Mouse (Mus musculus): ENCODE data around the gene Faah.

Gene Faah

GRCm38 (mm10) chr4:115941242-115941820 lies 76.4 kb downstream of the Faah start:
- DNase-seq, result no peak

- DNase-seq, result no peak
Measured at GRCm38 (mm10) chr4:115940681-115941080, 77.0 kb downstream of the Faah start.

DNA sequence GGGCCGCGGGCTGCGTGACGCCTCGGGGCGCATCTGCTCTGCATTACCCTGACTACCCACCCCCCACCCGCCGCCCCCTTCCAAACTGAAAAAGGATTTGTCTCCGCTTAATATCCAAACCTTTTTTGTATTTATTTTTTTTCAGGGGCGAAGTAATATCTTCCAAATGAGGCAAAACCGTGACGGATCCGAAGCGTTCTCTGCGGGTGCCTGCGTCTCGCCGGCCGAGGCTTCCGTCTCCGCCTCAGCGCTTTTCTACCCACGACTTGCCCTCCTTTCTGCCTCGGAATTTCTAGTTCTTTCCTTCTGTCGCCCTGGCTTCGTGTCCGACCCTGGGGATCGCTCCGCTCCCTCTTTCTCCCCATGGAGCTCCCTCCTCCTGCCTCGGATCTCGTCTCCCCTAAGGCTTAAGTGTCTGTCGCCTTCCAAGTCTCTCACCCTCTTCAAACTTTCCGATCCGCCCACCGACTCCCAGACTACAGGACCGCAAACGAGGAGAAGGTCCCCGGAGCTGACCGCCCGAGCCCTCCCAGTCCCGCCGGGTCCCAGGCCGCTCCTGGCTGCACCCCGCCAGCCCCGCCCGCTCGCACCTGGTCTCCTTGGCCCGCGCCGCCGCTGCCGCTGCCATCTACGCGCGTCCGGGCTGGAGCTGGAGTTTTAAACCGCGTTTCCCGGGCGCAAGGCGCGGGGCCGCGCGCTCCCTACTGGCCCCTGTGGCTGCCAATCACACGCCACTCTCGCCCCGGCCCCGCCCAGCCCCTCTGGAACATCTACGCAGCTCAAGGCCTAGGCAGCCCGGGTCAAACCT lies 78.2 kb downstream of the Faah start, which contains the start of gene Dmbx1:
Dmbx1 (minus strand) TSS at position 632 of the 808 bp plus-strand sequence.
- peak; percentile 23 for DNase-seq

DNA sequence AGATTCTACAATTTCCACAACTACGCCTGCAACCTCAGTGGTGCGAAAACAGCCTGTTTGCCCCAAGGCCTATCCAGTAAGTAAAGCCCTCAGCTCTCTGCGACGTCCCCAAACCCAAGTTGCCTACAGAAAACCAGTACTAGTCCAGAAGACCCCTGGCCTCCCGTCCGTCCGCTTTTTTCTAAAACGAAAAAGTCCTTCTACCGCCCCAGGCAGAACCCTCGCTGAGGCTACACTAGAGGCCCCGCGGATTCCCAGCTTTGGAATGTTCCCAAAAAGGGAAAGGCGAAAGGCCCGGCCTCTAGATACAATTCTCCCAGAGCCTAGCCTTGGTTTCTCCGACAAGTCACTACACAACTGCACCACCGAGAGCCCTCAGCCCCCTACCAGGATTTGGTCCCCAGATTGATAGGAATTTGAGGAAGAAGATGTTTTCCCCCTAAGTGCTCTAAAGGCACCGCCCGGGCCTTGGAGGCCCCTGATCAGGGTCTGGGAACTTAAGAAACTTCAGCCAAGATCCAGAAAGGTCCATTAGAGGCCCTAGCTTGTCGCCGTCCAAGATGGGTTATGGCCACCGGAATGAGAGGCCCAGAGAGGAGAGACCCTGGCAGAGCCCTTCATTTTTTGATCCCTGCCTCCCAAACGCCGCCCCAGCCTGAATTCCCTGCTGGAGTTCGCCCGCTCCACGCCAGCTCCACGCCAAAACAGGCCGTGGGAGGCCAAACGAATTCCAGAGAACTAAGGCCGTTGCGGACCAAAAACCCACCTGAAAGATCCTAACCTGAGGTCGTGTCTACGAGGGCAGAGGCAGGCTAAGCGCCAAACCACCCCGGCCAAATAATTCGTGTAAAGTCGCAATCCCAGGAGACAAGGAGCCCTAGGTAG lies 79.2 kb downstream of the Faah start:
- DNase-seq, result peak; percentile 25

- DNase-seq, result no peak
Measured at GRCm38 (mm10) chr4:115937061-115937976, 80.4 kb downstream of the Faah start.

- no peak for DNase-seq
Measured at GRCm38 (mm10) chr4:115936646-115937045, 81.1 kb downstream of the Faah start.

- DNase-seq, result no peak
Measured at GRCm38 (mm10) chr4:115935835-115936581, 81.7 kb downstream of the Faah start.

DNA sequence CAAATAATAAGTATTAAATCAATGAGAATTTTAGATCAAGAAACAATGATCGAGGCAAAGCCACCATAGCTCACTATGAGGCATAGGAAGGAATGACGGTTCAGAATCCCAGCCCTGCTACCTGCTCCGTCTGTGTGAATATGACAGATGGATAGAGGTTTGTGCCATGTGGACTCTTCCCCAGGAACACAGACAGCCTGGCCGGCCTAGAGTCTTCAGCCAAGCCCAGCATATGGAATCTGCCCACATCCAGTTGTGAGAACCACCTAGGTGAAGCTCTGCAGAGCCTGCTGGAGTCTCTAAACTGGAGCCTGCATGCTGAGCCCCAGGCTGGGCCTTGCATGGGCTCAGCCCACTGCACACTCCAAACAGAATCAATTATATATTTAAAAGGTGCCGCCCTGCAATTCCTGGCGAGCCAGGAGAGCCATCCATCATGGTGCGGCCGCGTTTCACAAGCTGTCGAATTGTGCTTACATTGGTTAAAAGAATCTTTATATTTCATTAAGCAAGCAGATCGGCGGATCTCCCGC lies 86.1 kb downstream of the Faah start:
- no peak for DNase-seq

DNA sequence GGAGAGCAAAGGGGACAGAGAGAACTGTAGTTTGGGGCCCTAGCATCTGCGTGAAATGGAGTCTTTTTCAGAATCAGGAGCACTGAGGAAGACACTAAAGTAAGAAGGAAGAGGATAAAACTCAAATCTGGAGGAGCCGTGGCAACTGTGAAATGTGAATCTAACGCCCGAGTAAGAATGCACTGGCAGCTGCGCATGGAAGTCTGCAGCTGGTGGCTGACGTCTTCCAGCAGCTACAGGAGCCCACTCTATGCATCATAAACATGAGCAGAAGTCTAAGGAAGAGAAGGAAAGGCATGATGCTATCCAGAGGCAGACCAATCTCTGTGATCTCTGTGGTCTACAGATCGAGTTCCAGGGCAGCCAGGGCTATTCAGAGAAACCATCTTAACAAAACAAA lies 90.1 kb downstream of the Faah start:
- no peak for DNase-seq

DNA sequence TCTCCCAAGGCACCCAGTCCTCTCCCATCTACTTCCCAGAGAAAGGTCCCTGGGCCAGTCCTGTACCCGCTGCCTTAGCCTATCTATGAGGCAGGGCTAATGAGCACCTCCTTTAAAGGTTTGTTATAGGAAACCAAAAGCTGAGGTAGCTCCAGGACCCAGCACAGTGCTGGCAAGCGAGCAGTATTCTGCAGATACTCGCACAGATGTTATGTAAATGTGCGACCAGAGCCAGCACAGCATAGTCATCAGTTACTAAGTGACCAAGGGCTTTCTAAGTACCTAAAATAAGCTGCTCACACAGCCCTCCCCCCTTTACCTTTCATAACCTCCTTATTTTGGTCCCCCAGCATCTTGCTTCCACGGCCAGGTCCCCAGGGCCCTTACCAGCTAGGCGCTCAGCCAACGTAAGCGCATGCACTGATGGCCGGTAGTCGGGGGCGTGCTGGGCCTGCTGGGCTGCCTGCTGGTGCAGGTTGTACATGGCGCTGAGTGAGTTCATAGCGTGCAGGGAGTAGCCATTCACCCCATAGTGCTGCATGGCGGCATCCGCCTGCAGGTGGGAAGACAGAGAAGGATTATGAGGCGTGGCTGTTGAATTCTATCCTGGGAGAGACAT lies 94.4 kb downstream of the Faah start:
- DNase-seq, result no peak

- DNase-seq, result no peak
Measured at GRCm38 (mm10) chr4:115922688-115923087, 95.0 kb downstream of the Faah start.

- DNase-seq, result peak; percentile 33
Measured at GRCm38 (mm10) chr4:115919911-115920310, 97.8 kb downstream of the Faah start.

Measured in kidney, postnatal 14 days (tissue).